Mouse (Mus musculus) hindbrain, embryonic 10.5 days (tissue): ENCODE measurements around the gene Ercc6l. TPM values are rescaled to one million over a fixed set of nuclear protein-coding genes. Genes with fewer than 3 reads are reported as not detected.

Source experiments
- DNase-seq: peaks from one replicate; pipeline ENCODE4 v3.0.0-alpha.2; 2017; ENCODE audit warnings: low spot score
- H3K27ac ChIP-seq: fragments of 300-500 bp; sonication (generic); 2 replicates; pipeline ENCODE4 v1.5.1; 2016; ENCODE audit warnings: mild to moderate bottlenecking, moderate library complexity
- H3K27me3 ChIP-seq: fragments of 300-500 bp; sonication (generic); 2 replicates; pipeline ENCODE4 v1.6.1; 2016; ENCODE audit warnings: mild to moderate bottlenecking; ENCODE audit not compliant: poor library complexity, insufficient read depth, severe bottlenecking
- H3K36me3 ChIP-seq: fragments of 300-500 bp; sonication (generic); 2 replicates; pipeline ENCODE4 v1.6.1; 2016; ENCODE audit warnings: mild to moderate bottlenecking, moderate library complexity
- H3K4me1 ChIP-seq: fragments of 300-500 bp; sonication (generic); replicated peaks from 2 replicates; pipeline ENCODE4 v1.6.1; 2016; ENCODE audit warnings: mild to moderate bottlenecking
- H3K4me3 ChIP-seq: fragments of 300-500 bp; sonication (generic); 2 replicates; pipeline ENCODE4 v1.5.1; 2016; ENCODE audit warnings: mild to moderate bottlenecking, moderate library complexity
- H3K9me3 ChIP-seq: fragments of 300-500 bp; sonication (generic); 2 replicates; pipeline ENCODE4 v1.6.1; 2016; ENCODE audit warnings: mild to moderate bottlenecking, moderate library complexity
- WGBS: fragments of 180-500 bp; shearing (Covaris S2); methylation state at CpG from one replicate; pipeline ENCODE4 v1.1.7; 2016; 5-methylcytosine and 5-hydroxymethylcytosine counted together
- polyA plus RNA-seq: library from polyadenylated mRNA; unstranded; fragments of >200 nt; fragmentation: Nextera tagmentation; extraction: Ambion mirVana; gene quantifications from 2 replicates; pipeline ENCODE4 v1.2.1, GENCODE M21; 2016

Ercc6l gene
- polyA plus RNA-seq, 1 experiment from 2014 or later, result 13.7 TPM

DNA sequence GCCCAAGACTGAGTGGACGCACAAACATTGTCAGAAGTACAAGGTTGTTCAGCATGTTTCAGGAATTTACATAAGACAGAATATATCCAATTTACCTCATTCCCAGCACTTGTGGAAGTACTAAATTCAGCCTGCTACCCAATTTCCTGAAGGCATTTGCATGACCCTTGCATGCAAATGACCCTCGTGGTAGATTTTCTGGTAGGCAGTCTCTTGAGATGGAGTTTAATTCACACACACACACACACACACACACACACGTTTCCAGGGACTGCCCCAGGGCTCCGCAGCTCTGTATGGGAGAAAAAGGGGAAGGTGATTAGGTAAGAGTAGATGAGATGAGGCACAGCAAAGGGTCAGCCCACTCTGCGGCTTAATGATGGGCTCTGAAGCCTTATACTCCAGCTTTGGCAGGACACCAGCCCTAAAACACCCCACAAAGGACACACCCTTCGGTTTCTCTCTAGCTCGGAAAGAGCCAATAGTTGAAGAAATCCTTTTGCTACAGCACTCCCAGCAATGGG, 62.4 kb downstream of the Ercc6l start:
- H3K9me3 ChIP-seq, result no peaks in the 10 kb centered on the region
- WGBS, result 83% methylated on average over 7 of the region's 7 CpGs

More for the DNA sequence above, 62.4 kb downstream of the Ercc6l start:
- peaks cover 33% of the 10 kb centered on the region for H3K27me3 ChIP-seq
- H3K4me3 ChIP-seq, result no peak overlapping the region
- H3K4me1 ChIP-seq, result no peaks in the 10 kb centered on the region
- no peak for DNase-seq
- no peak overlapping the region for H3K27ac ChIP-seq
- no peaks in the 10 kb centered on the region for H3K36me3 ChIP-seq

Other genes with a start within 250 kb of the Ercc6l start
- gene Rtl5, start 85.8 kb downstream of the Ercc6l start, polyA plus RNA-seq, result 2.8 and 3.6 TPM in 2 replicates
- 85.5 and 89.4 TPM in 2 replicates for gene Pin4, start 37.6 kb downstream of the Ercc6l start, polyA plus RNA-seq
- gene Rps4x, start 32.3 kb upstream of the Ercc6l start, polyA plus RNA-seq, result 569 and 666 TPM in 2 replicates
- gene Cited1, start 95.1 kb upstream of the Ercc6l start, polyA plus RNA-seq, result 16.1 and 20.6 TPM in 2 replicates